Mouse (Mus musculus) kidney, postnatal 0 days (tissue): ENCODE measurements around the gene Nckap1. TPM values are rescaled to one million over a fixed set of nuclear protein-coding genes. Genes with fewer than 3 reads are reported as not detected.
A peak's percentile ranks its signal among the peaks of the same experiment; 100 is the strongest.

ENCODE experiments used
- ATAC-seq: fragments of 200-750 bp; cut with Nextera tagmentation; replicated peaks from 2 replicates; pipeline ENCODE4 v1.8.0; 2017; ENCODE audit warnings: low read depth, moderate number of reproducible peaks, moderate TSS enrichment, moderate library complexity; ENCODE audit not compliant: low FRiP score
- DNase-seq: peaks from one replicate; pipeline ENCODE4 v3.0.0-alpha.2; 2016; ENCODE audit warnings: low spot score
- H3K27ac ChIP-seq: fragments of 300-500 bp; sonication (generic); 2 replicates; pipeline ENCODE4 v1.5.1; 2014; ENCODE audit warnings: mild to moderate bottlenecking
- H3K27me3 ChIP-seq: fragments of 300-500 bp; sonication (generic); 2 replicates; pipeline ENCODE4 v1.6.1; 2014; ENCODE audit warnings: low read length, mixed read lengths; ENCODE audit not compliant: insufficient read depth
- H3K36me3 ChIP-seq: fragments of 300-500 bp; sonication (generic); 2 replicates; pipeline ENCODE4 v1.6.1; 2014; ENCODE audit warnings: low read length, mixed read lengths; ENCODE audit not compliant: insufficient read depth
- H3K4me1 ChIP-seq: fragments of 300-500 bp; sonication (generic); replicated peaks from 2 replicates; pipeline ENCODE4 v1.6.1; 2014; ENCODE audit warnings: antibody characterized with exemption, low read length, mixed read lengths; ENCODE audit not compliant: insufficient read depth
- H3K4me2 ChIP-seq: fragments of 300-500 bp; sonication (generic); 2 replicates; pipeline ENCODE4 v1.6.1; 2014; ENCODE audit warnings: mild to moderate bottlenecking, low read length, moderate library complexity, mixed read lengths
- H3K4me3 ChIP-seq: fragments of 300-500 bp; sonication (generic); replicated peaks from 2 replicates; pipeline ENCODE4 v1.5.1; 2014; ENCODE audit warnings: low read depth, low read length
- H3K9ac ChIP-seq: fragments of 300-500 bp; sonication (generic); 2 replicates; pipeline ENCODE4 v1.6.1; 2014; ENCODE audit warnings: low read depth, low read length
- H3K9me3 ChIP-seq: fragments of 300-500 bp; sonication (generic); replicated peaks from 2 replicates; pipeline ENCODE4 v1.6.1; 2016; ENCODE audit warnings: low read length, inconsistent platforms, mixed read lengths
- CTCF ChIP-seq: IDR thresholded peaks from 2 replicates; pipeline ENCODE4 v1.5.1; 2016; ENCODE audit warnings: antibody characterized with exemption, low read depth, mild to moderate bottlenecking, moderate library complexity
- WGBS: fragments of 180-500 bp; shearing (Covaris S2); extraction: QIAGEN DNeasy Blood & Tissue Kit; methylation state at CpG from one replicate; pipeline ENCODE4 v1.1.7; 2014; 5-methylcytosine and 5-hydroxymethylcytosine counted together
- polyA plus RNA-seq: library from polyadenylated mRNA; unstranded; fragments of >200 nt; fragmentation: Nextera tagmentation; extraction: Ambion mirVana; gene quantifications from 2 replicates; pipeline ENCODE4 v1.2.1, GENCODE M21; 2015

The Nckap1 gene
- polyA plus RNA-seq, 1 experiment from 2014 or later = 55.3 TPM

DNA sequence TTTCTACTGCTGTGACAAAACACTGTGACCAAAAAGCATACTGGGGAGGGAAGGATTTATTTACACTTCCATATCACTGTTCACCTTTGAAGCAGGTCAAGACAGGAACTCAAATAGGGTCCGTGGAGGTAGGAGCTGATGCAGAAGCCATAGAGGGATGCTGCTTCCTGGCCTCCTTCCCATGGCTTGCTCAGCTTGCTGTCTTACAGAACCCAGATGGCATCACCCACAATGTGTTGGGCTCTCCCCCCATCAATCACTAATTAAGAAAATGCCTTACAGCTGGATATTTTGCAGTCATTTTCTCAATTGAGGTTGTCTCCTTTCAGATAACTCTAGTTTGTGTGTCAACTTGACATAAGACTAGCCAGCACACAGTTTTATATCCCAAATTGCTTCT is 31.1 kb upstream of the Nckap1 start:
- DNase-seq (no peak), ATAC-seq (no peak)
- no peaks in the 10 kb centered on the region for H3K36me3 ChIP-seq
- no peak overlapping the region for H3K27ac ChIP-seq
- no peak overlapping the region for H3K4me3 ChIP-seq
- 50% methylated on average over 1 of the region's 1 CpGs for WGBS
- H3K4me2 ChIP-seq = no peak overlapping the region
- no peak for TF ChIP-seq CTCF
- H3K4me1 ChIP-seq = no peaks in the 10 kb centered on the region
- no peak overlapping the region for H3K9ac ChIP-seq
- no peaks in the 10 kb centered on the region for H3K9me3 ChIP-seq
- H3K27me3 ChIP-seq = no peaks in the 10 kb centered on the region

DNA sequence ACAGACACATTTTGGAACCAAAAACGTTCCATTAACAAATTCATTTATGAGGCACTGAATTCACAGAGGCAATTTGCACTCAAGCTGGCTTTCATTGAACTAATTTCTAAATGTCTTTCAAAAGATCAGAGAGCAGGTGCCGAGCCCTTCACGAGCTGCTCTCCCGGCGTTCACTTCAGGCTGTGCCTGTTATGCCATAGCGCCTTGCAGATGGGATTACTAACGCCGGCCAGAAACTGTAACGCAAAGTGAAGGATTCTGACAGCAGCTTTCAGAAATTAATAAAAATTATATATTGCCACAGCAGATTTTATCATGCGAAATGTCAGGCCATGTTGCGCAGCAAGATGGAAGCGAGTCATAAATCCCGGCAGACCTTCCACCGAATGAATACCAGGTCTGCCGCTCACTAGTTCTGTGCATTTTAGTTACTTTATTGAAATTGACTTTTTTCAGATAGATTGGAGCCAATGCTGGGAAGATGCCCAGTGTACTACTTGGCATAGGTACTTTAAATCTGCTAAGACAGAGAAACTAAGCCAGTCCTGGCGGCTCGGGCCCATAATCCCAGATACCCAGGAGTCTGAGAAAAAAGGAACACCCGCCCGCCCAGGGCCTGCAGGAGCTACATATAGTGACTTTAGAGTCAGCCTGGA is 22.7 kb upstream of the Nckap1 start:
- H3K4me1 ChIP-seq = no peaks in the 10 kb centered on the region
- WGBS = 87% methylated on average over 19 of the region's 19 CpGs
- no peak overlapping the region for H3K4me2 ChIP-seq
- no peak for TF ChIP-seq CTCF
- ATAC-seq = no peak
- H3K4me3 ChIP-seq = no peak overlapping the region
- no peak for DNase-seq
- H3K9ac ChIP-seq = no peak overlapping the region
- no peaks in the 10 kb centered on the region for H3K27me3 ChIP-seq
- H3K27ac ChIP-seq = no peak overlapping the region
- no peaks in the 10 kb centered on the region for H3K9me3 ChIP-seq
- H3K36me3 ChIP-seq = no peaks in the 10 kb centered on the region

DNA sequence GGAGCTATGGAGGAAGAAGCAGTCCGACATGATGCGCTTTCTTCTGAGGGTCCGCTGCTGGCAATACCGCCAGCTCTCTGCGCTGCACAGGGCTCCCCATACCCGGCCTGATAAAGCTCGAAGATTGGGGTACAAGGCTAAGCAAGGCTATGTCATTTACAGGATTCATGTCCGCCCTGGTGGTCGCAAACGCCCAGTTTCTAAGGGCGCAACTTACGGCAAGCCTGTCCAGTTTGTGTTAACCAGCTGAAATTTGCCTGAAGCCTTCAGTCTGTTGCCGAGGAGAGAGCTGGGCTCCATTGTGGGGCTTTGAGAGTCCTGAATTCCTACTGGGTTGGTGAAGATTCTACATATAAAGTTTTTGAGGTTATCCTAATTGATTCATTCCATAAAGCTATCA is 21.6 kb upstream of the Nckap1 start:
- Histone ChIP-seq H3K9ac (no peak overlapping the region), H3K27me3 (no peaks in the 10 kb centered on the region), H3K4me1 (no peaks in the 10 kb centered on the region), H3K4me2 (no peak overlapping the region), H3K36me3 (no peaks in the 10 kb centered on the region), H3K4me3 (no peak overlapping the region), H3K9me3 (no peaks in the 10 kb centered on the region), H3K27ac (no peak overlapping the region)
- DNase-seq (no peak), ATAC-seq (no peak)
- 94% methylated on average over 13 of the region's 13 CpGs for WGBS
- TF ChIP-seq CTCF = no peak

DNA sequence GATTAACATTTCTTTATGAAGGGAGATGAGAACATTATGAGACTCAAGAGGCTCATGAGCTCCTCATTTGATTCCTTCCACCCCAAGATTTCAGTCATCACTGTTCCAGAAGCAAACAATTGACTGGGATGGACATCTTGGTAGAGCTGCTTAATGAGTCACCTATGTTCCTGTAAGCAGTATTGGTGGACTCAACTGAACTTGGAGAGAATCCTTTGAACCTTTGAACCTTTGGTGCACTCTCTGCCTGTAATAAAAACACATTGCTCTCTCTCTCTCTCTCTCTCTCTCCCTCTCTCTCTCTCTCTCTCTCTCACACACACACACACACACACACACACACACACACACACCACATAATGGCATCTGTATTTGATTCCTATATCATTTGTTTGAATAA is 19.4 kb upstream of the Nckap1 start:
- H3K27ac ChIP-seq = no peak overlapping the region
- H3K9me3 ChIP-seq = no peaks in the 10 kb centered on the region
- TF ChIP-seq CTCF = no peak
- no peaks in the 10 kb centered on the region for H3K4me1 ChIP-seq
- H3K36me3 ChIP-seq = no peaks in the 10 kb centered on the region
- H3K27me3 ChIP-seq = no peaks in the 10 kb centered on the region
- ATAC-seq (0 out of 2 replicates have a peak, but pooled peaks have one; percentile 21), DNase-seq (no peak)
- H3K4me3 ChIP-seq = no peak overlapping the region
- no peak overlapping the region for H3K9ac ChIP-seq
- H3K4me2 ChIP-seq = no peak overlapping the region

DNA sequence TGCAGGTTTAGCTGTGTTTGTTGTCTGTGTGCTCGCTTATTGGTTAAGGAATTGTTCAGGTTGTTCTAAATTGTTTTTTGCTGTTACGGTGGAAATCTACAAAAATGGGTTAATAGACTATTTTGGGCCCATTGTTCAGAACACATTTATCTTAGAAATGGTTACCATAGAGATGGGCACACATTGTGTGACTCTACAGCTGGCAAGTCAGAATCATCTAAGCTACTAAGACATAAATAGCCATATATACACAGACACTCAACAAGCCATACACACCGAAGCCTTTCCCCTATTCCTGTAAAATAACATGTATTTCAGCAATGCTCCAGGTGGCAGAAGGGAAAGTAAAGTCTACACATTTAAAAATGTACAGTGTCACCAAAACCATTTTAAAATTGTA is 18.7 kb upstream of the Nckap1 start:
- DNase-seq (no peak), ATAC-seq (no peak)
- no peak overlapping the region for H3K4me2 ChIP-seq
- no peak overlapping the region for H3K27ac ChIP-seq
- no peaks in the 10 kb centered on the region for H3K27me3 ChIP-seq
- 86% methylated on average over 3 of the region's 3 CpGs for WGBS
- H3K9me3 ChIP-seq = no peaks in the 10 kb centered on the region
- no peak overlapping the region for H3K9ac ChIP-seq
- H3K4me3 ChIP-seq = no peak overlapping the region
- no peaks in the 10 kb centered on the region for H3K4me1 ChIP-seq
- no peaks in the 10 kb centered on the region for H3K36me3 ChIP-seq
- no peak for TF ChIP-seq CTCF

DNA sequence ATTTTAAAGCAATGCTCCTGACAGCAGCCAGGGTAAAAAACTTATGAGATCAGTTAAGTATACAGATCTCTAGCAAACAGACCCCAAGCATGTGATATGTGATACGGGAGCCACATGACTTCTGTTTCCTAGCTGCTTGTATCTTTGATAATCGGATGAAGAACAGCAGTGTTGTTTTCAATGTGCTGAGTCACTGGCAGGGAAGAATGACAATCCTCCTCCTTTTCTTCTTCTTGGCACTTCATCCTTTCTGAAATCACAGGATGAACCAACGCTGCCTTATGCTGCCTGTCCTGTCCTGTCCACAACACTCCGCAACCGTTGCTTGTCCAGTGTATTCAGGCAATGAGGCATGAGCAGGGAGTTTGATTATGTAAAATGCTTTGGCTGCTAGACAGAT is 15.8 kb upstream of the Nckap1 start:
- Histone ChIP-seq H3K27ac (no peak overlapping the region), H3K9me3 (no peaks in the 10 kb centered on the region), H3K4me1 (no peaks in the 10 kb centered on the region), H3K36me3 (no peaks in the 10 kb centered on the region), H3K27me3 (no peaks in the 10 kb centered on the region), H3K4me2 (no peak overlapping the region), H3K4me3 (no peak overlapping the region), H3K9ac (no peak overlapping the region)
- no peak for TF ChIP-seq CTCF
- WGBS = 73% methylated on average over 5 of the region's 5 CpGs
- DNase-seq = no peak
- no peak for ATAC-seq

DNA sequence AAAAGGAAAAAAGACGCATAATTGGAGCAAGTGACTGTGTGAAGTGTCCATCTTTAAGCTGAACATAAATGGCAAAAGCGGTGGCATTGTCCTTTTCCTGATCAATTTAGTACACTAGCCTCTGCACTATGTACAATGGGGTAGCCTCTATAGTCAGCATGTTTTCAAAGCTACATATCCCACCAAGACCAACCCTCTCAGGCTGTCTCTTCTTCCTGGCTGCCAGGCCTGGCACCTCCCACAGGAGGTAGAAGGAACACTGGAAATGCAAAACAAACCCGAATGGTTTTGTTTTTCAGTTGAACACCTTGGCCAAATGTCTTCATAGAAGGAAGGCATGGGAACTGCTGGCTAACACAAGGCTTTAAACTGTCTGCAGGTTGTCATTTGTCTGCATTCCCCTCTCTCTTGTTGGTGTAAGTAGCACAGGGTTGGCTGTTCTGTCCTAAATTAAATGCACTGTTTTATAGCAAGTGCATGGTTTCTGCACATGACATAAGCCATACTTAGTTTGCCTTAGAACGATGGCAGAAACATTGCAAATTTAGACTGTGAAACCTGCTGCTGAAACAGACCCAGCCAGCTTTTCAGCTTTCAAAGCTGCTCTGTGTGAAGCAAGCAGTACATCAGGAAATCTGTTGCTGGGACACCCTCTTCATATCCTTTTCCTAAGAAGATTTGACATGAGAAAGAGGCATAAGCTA is 13.2 kb upstream of the Nckap1 start:
- H3K27ac ChIP-seq = no peak overlapping the region
- no peaks in the 10 kb centered on the region for H3K27me3 ChIP-seq
- H3K4me3 ChIP-seq = no peak overlapping the region
- 79% methylated on average over 4 of the region's 4 CpGs for WGBS
- no peaks in the 10 kb centered on the region for H3K36me3 ChIP-seq
- H3K9ac ChIP-seq = no peak overlapping the region
- H3K4me2 ChIP-seq = no peak overlapping the region
- H3K4me1 ChIP-seq = no peaks in the 10 kb centered on the region
- DNase-seq = no peak
- ATAC-seq = no peak
- H3K9me3 ChIP-seq = no peaks in the 10 kb centered on the region
- no peak for TF ChIP-seq CTCF
